Mouse (Mus musculus) neural tube, embryonic 15.5 days (tissue): Measurements from ENCODE around the gene Crip2. TPM values are rescaled to one million over a fixed set of nuclear protein-coding genes. Genes with fewer than 3 reads are reported as not detected.

Source experiments
- ATAC-seq: fragments of 200-750 bp; cut with Nextera tagmentation; 2 replicates; pipeline ENCODE4 v1.8.0; 2017; ENCODE audit warnings: mild to moderate bottlenecking, moderate TSS enrichment, moderate library complexity; ENCODE audit not compliant: low FRiP score
- H3K27ac ChIP-seq: fragments of 300-500 bp; sonication (generic); replicated peaks from 2 replicates; pipeline ENCODE4 v1.5.1; 2015; ENCODE audit warnings: mild to moderate bottlenecking, inconsistent platforms
- H3K27me3 ChIP-seq: fragments of 300-500 bp; sonication (generic); replicated peaks from 2 replicates; pipeline ENCODE4 v1.6.1; 2015; ENCODE audit warnings: inconsistent platforms
- H3K36me3 ChIP-seq: fragments of 300-500 bp; sonication (generic); 2 replicates; pipeline ENCODE4 v1.6.1; 2015; ENCODE audit warnings: inconsistent platforms
- H3K4me1 ChIP-seq: fragments of 300-500 bp; sonication (generic); 2 replicates; pipeline ENCODE4 v1.6.1; 2015; ENCODE audit warnings: inconsistent platforms
- H3K4me2 ChIP-seq: fragments of 300-500 bp; sonication (generic); 2 replicates; pipeline ENCODE4 v1.6.1; 2015; ENCODE audit warnings: inconsistent platforms, mild to moderate bottlenecking, moderate library complexity
- H3K4me3 ChIP-seq: fragments of 300-500 bp; sonication (generic); replicated peaks from 2 replicates; pipeline ENCODE4 v1.5.1; 2015; ENCODE audit warnings: mild to moderate bottlenecking, inconsistent platforms
- H3K9ac ChIP-seq: fragments of 300-500 bp; sonication (generic); replicated peaks from 2 replicates; pipeline ENCODE4 v1.6.1; 2015; ENCODE audit warnings: mild to moderate bottlenecking, inconsistent platforms
- H3K9me3 ChIP-seq: fragments of 300-500 bp; sonication (generic); replicated peaks from 2 replicates; pipeline ENCODE4 v1.6.1; 2016; ENCODE audit warnings: inconsistent platforms
- WGBS: fragments of 180-500 bp; shearing (Covaris S2); methylation state at CpG from one replicate; pipeline ENCODE4 v1.1.7; 2015; ENCODE audit warnings: mixed read lengths; 5-methylcytosine and 5-hydroxymethylcytosine counted together
- polyA plus RNA-seq: library from polyadenylated mRNA; unstranded; fragments of >200 nt; fragmentation: Nextera tagmentation; extraction: Ambion mirVana; gene quantifications from 2 replicates; pipeline ENCODE4 v1.2.1, GENCODE M21; 2015

Crip2 gene
- polyA plus RNA-seq, 1 experiment from 2014 or later = 289 TPM

- Histone ChIP-seq H3K9ac (peak overlapping the region; percentile 86), H3K36me3 (peaks cover 44% of the 10 kb centered on the region), H3K27ac (0 out of 2 replicates have a peak overlapping the region, but pooled peaks have one; percentile 4), H3K9me3 (no peaks in the 10 kb centered on the region), H3K4me3 (peak overlapping the region; percentile 78), H3K4me2 (peak overlapping the region; percentile 78), H3K4me1 (peaks cover 34% of the 10 kb centered on the region), H3K27me3 (no peaks in the 10 kb centered on the region)
- peak; percentile 49 for ATAC-seq
- WGBS = 5% methylated on average over 56 of the region's 56 CpGs
These were observed 47.7 kb downstream of the Crip2 start for GRCm38 (mm10) chr12:113187584-113188295.

GRCm38 (mm10) chr12:113188349-113189055 lies 48.5 kb downstream of the Crip2 start:
- Histone ChIP-seq H3K4me3 (peak overlapping the region; percentile 78; the same call in 1 of the 2 replicates), H3K4me1 (peaks cover 34% of the 10 kb centered on the region), H3K27ac (no peak overlapping the region), H3K4me2 (peak overlapping the region; percentile 78), H3K9me3 (no peaks in the 10 kb centered on the region), H3K27me3 (no peaks in the 10 kb centered on the region), H3K36me3 (peaks cover 51% of the 10 kb centered on the region), H3K9ac (no peak overlapping the region; the same call in 1 of the 2 replicates)
- ATAC-seq = no peak
- WGBS = 93% methylated on average over 50 of the region's 51 CpGs

- H3K27ac ChIP-seq = no peak overlapping the region
- 0 out of 2 replicates have a peak, but pooled peaks cover 3% of the 10 kb centered on the region for H3K9me3 ChIP-seq
- H3K4me1 ChIP-seq = peaks cover 3% of the 10 kb centered on the region
- no peak for ATAC-seq
- H3K4me2 ChIP-seq = no peak overlapping the region
- H3K36me3 ChIP-seq = peaks cover 54% of the 10 kb centered on the region
- 82% methylated on average over 2 of the region's 2 CpGs for WGBS
- H3K27me3 ChIP-seq = no peaks in the 10 kb centered on the region
- no peak overlapping the region for H3K9ac ChIP-seq
- no peak overlapping the region for H3K4me3 ChIP-seq
These were observed 53.4 kb downstream of the Crip2 start for GRCm38 (mm10) chr12:113193423-113193822.

Other genes starting within 250 kb of the Crip2 start
- 13.6 and 14.8 TPM in 2 replicates for gene Jag2, start 210.5 kb upstream of the Crip2 start, polyA plus RNA-seq
- 62.4 and 66.8 TPM in 2 replicates for gene Nudt14, start 198.1 kb upstream of the Crip2 start, polyA plus RNA-seq
- gene Btbd6, start 163.8 kb upstream of the Crip2 start, polyA plus RNA-seq = 46.3 and 50.0 TPM in 2 replicates
- gene Brf1, start 139.5 kb upstream of the Crip2 start, polyA plus RNA-seq = 44.1 and 49.3 TPM in 2 replicates
- gene Pacs2, start 125.7 kb upstream of the Crip2 start, polyA plus RNA-seq = 21.9 and 27.6 TPM in 2 replicates
- not detected in 2 replicates for gene Tex22, start 65.7 kb upstream of the Crip2 start, polyA plus RNA-seq
- gene Mta1, start 42.0 kb upstream of the Crip2 start, polyA plus RNA-seq = 14.3 and 15.0 TPM in 2 replicates
- gene Crip1, start 6.1 kb downstream of the Crip2 start, polyA plus RNA-seq = 53.4 and 404 TPM in 2 replicates
- gene Tedc1, start 16.2 kb downstream of the Crip2 start, polyA plus RNA-seq = 19.6 and 36.6 TPM in 2 replicates
- 47.2 and 52.2 TPM in 2 replicates for gene Tmem121, start 45.7 kb downstream of the Crip2 start, polyA plus RNA-seq